Mouse (Mus musculus): ENCODE results near the gene 6030498E09Rik.

Gene 6030498E09Rik

GRCm38 (mm10) chrX:38772478-38772877, at the start of gene 6030498E09Rik:
TSS of gene 6030498E09Rik (plus strand) at chrX:38772671.
- DNase-seq (ENCODE audit: low spot score in 2 of 2) = no peak

DNA sequence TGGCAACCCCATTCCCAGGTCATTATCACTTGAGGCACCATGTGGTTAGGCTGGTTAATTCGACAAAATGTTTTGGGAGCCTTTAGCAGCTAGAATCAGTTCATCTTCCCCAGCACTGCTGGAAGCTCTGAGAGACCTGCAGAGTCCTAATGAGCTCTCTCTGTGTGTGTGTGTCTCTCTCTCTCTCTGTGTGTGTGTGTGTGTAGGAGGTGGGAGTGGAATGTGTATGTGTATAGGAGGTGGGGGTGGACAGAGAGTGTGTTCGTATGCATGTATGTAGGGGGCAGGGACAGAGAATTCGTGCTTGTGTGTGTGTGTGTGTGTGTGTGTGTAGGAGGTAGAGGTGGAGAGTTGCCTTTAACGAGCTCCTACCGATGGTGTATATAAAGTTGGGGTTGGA, 42.4 kb upstream of the 6030498E09Rik start:
- DNase-seq (ENCODE audit: low spot score in 2 of 2) = no peak

DNA sequence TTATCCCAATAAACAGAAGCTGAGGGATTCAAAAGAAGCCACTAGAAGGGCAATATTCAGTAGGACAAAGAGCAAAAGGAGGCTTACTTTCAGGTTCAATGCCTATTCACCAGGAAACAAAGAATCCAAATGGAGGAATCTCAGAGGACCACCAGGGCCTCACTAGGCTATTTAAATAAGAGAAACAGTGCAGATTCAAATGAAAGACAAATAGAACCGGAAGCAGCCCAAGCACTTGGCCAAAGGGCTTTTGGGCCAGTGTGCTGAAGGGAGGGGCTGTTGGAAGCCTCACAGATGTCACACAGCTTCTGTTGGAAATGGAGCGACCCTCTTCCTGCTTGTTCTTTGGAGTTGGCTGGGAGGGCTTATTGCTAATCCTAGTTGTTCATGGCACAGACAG, 41.8 kb upstream of the 6030498E09Rik start:
- no peak for DNase-seq (ENCODE audit: low spot score in 2 of 2)

DNA sequence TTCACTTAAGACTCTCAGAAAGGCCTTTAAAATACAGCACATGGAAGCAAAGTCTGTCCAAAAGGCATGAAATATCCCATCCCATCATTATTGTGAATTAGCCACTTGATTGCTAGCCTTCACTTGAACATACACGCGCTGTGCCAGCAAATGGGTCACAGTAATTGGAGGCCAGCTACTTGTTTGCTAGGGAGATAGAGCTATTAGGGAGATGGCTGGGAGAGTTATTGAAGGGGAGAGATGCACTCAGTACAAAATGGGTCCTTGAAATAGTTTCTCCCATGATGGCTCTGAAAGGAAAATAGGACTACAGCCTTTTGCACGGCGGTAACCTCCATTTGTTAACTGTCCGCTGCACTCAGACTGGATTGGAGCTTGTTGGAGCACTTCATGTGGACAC, 38.8 kb upstream of the 6030498E09Rik start:
- no peak for DNase-seq (ENCODE audit: low spot score in 2 of 2)

GRCm38 (mm10) chrX:38734916-38735880, 37.3 kb upstream of the 6030498E09Rik start:
- DNase-seq (ENCODE audit: low spot score in 2 of 2) = peak; percentile 4 to 6

DNA sequence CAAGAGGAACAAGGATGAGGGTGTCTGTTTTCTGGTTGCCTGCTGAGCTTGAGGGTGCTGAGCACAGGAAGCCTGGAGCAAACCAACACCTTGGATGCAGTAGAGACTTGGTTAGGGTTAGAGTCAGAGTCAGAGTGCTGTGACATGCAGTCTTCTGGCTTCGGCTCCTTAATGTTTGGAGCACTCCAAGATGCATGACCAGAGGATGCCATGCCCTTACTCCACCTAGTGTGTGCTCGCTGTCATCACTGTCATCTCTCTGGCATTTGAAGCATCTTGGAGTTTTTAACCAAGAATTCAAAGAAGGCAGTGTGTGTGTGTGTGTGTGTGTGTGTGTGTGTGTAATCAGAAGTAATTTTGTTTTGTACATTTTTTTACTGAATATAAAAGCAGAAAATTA, 1.0 kb upstream of the 6030498E09Rik start:
- no peak for DNase-seq (ENCODE audit: low spot score in 2 of 2)

GRCm38 (mm10) chrX:38771886-38772285, 585 bp upstream of the 6030498E09Rik start:
- DNase-seq (ENCODE audit: low spot score in 2 of 2) = peak in 1 of 2 experiments; percentile 23

- peak in 1 of 2 experiments; percentile 28 for DNase-seq (ENCODE audit: low spot score in 2 of 2)
These were observed 21.9 kb downstream of the 6030498E09Rik start for GRCm38 (mm10) chrX:38794373-38794772.

DNA sequence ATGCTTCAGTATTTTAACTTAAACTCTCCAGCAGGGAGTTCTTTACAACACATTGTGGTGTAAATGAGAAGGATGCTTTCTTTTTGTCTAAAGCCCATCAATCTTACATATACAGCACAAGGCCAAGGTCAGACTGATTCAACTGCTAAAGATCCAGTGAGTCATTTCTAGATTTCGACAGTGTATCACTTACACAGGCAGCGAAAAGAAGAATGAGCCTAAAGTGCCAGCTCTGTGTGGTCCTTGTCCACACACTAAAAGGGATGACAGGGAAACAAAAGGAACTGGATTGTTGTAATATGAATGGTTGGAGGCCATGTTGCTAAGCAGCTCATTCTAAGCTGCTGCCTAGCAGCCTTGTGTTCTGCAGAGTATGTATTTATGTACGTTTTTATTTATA, 41.5 kb downstream of the 6030498E09Rik start:
- DNase-seq (ENCODE audit: low spot score in 2 of 2) = no peak

- no peak for DNase-seq (ENCODE audit: low spot score in 2 of 2)
These were observed 44.4 kb downstream of the 6030498E09Rik start for GRCm38 (mm10) chrX:38816841-38817240.

DNA sequence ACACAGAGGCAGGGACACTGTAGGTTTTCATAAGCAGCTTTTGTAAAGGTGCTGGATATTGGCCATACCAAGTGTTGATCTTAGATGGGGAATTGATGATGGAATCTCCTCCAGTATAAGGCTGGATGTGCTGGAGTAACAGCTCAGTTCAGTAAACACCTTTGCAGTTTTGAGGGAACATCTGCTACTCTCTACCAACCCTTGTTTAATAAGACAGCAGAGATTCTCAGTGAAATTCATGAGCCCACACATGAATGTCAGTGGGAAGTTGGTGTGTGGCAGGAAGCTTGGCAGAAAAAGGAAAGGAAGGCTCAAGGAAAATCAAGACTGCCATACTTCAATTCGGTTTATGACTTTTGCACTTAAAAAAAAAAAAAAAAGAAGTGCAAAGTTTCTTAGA, 186.1 kb downstream of the 6030498E09Rik start:
- peak; percentile 1 to 11 for DNase-seq (ENCODE audit: low spot score in 2 of 2)

- DNase-seq (ENCODE audit: low spot score in 2 of 2) = no peak
These were observed 223.8 kb downstream of the 6030498E09Rik start for GRCm38 (mm10) chrX:38996265-38996664.
